Mouse (Mus musculus) midbrain, postnatal 0 days (tissue): ENCODE results near the gene Foxn3. TPM values are rescaled to one million over a fixed set of nuclear protein-coding genes. Genes with fewer than 3 reads are reported as not detected.

ENCODE experiments used
- ATAC-seq: fragments of 200-750 bp; cut with Nextera tagmentation; 2 replicates; pipeline ENCODE4 v1.8.0; 2017; ENCODE audit warnings: moderate number of reproducible peaks, mild to moderate bottlenecking, moderate TSS enrichment, moderate library complexity; ENCODE audit not compliant: low FRiP score
- DNase-seq: peaks from one replicate; pipeline ENCODE4 v3.0.0-alpha.2; 2015; ENCODE audit warnings: low spot score
- H3K27ac ChIP-seq: fragments of 300-500 bp; sonication (generic); 2 replicates; pipeline ENCODE4 v1.5.1; 2014; ENCODE audit warnings: low read depth, mild to moderate bottlenecking, low read length, mixed read lengths
- H3K27me3 ChIP-seq: fragments of 300-500 bp; sonication (generic); 2 replicates; pipeline ENCODE4 v1.6.1; 2014; ENCODE audit warnings: low read length, control low read depth, mixed read lengths; ENCODE audit not compliant: insufficient read depth
- H3K36me3 ChIP-seq: fragments of 300-500 bp; sonication (generic); 2 replicates; pipeline ENCODE4 v1.6.1; 2014; ENCODE audit warnings: low read length, control low read depth, mixed read lengths; ENCODE audit not compliant: insufficient read depth
- H3K4me1 ChIP-seq: fragments of 300-500 bp; sonication (generic); 2 replicates; pipeline ENCODE4 v1.6.1; 2014; ENCODE audit warnings: mild to moderate bottlenecking, control low read depth, antibody characterized with exemption, low read length, mixed read lengths; ENCODE audit not compliant: insufficient read depth
- H3K4me2 ChIP-seq: fragments of 300-500 bp; sonication (generic); 2 replicates; pipeline ENCODE4 v1.6.1; 2014; ENCODE audit warnings: low read depth, mild to moderate bottlenecking, low read length, mixed read lengths; ENCODE audit not compliant: poor library complexity, severe bottlenecking
- H3K4me3 ChIP-seq: fragments of 300-500 bp; sonication (generic); 2 replicates; pipeline ENCODE4 v1.5.1; 2014; ENCODE audit warnings: low read depth, mild to moderate bottlenecking, low read length, moderate library complexity
- H3K9ac ChIP-seq: fragments of 300-500 bp; sonication (generic); replicated peaks from 2 replicates; pipeline ENCODE4 v1.6.1; 2014; ENCODE audit warnings: mild to moderate bottlenecking, low read length, moderate library complexity, mixed read lengths; ENCODE audit not compliant: poor library complexity, severe bottlenecking
- H3K9me3 ChIP-seq: fragments of 300-500 bp; sonication (generic); 2 replicates; pipeline ENCODE4 v1.6.1; 2016; ENCODE audit warnings: low read length, control low read depth
- CTCF ChIP-seq: IDR thresholded peaks from 2 replicates; pipeline ENCODE4 v1.5.1; 2016; ENCODE audit warnings: antibody characterized with exemption, mild to moderate bottlenecking
- WGBS: fragments of 180-500 bp; shearing (Covaris S2); extraction: QIAGEN DNeasy Blood & Tissue Kit; methylation state at CpG from one replicate; pipeline ENCODE4 v1.1.7; 2014; 5-methylcytosine and 5-hydroxymethylcytosine counted together
- polyA plus RNA-seq: library from polyadenylated mRNA; unstranded; fragments of >200 nt; fragmentation: Nextera tagmentation; extraction: Ambion mirVana; gene quantifications from 2 replicates; pipeline ENCODE4 v1.2.1, GENCODE M21; 2015
- total RNA-seq: library from RNA; depleted of rRNA; stranded (reverse); fragments of >200 nt; gene quantifications from 2 replicates; pipeline ENCODE4 v1.2.3, GENCODE M21; 2014

The Foxn3 gene
- total and polyA plus RNA-seq, 2 experiments from 2014 or later: 38.9 to 72.7 TPM

DNA sequence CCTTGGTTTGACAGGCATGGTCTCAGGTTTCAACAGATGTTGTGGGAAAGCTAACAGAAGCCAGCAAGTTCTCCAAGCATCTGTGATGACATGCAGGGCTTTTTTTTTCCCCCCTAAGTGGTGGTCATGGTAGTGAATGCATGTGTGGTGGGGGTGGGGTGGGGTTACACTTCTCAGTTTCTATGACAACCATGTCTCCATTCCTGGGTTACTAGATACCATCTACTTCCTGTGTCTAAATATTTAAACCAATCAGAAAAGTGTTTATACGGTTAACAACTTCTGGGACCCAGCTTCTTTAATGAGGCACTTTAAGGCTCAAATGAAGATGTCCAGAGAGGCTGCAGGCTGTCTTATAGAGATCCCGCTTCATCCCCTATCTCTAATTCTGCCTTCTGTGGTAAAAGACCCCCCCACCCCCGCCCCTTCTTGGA is 2.0 kb downstream of the Foxn3 start:
- Histone ChIP-seq H3K9me3 (no peaks in the 10 kb centered on the region), H3K4me2 (peak overlapping the region; percentile 67), H3K9ac (peak overlapping the region; percentile 61), H3K4me3 (peak overlapping the region; percentile 88), H3K27ac (peak overlapping the region; percentile 39; the same call in 1 of the 2 replicates), H3K36me3 (no peaks in the 10 kb centered on the region), H3K4me1 (peaks cover 7% of the 10 kb centered on the region), H3K27me3 (no peaks in the 10 kb centered on the region)
- 12% methylated on average over 3 of the region's 3 CpGs for WGBS
- TF ChIP-seq CTCF: no peak
- DNase-seq (peak; percentile 55), ATAC-seq (no peak)

DNA sequence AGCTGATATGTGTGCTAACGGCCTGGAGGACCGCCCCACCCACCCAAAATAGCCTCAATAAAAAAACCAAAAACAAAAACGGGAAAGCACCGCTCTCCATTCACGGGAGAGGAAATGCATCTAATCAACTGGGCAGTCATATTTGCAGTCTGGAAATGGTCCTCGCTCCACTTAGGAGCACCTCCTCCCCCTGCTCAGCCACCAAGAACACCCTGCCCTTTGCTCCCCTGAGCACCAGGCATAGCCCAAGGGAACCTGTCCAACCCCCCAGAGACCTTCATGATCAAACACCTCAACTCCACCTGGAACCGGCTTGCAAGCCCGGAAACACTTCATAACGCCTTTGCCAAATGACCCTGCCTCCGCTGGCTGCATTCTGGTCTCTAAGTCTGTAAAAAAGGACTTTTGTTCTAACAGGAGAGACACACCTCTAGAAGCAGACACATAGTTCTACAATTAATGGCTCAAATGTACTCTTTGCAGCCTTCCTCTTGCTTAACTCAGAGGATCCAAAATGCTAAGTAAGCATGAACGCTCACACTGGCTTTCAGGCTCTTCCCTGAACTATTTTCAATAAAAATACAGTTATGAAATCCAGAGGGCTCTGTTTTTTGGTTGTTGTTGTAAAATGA is 2.6 kb downstream of the Foxn3 start:
- peaks cover 7% of the 10 kb centered on the region for H3K4me1 ChIP-seq
- no peak for TF ChIP-seq CTCF
- H3K9me3 ChIP-seq: no peaks in the 10 kb centered on the region
- no peak overlapping the region for H3K27ac ChIP-seq
- peak overlapping the region; percentile 67 for H3K4me2 ChIP-seq
- DNase-seq (no peak), ATAC-seq (no peak)
- H3K9ac ChIP-seq: peak overlapping the region; percentile 39; the same call in 1 of the 2 replicates
- H3K36me3 ChIP-seq: no peaks in the 10 kb centered on the region
- WGBS: 66% methylated on average over 11 of the region's 11 CpGs
- H3K4me3 ChIP-seq: peak overlapping the region; percentile 88; the same call in 1 of the 2 replicates
- no peaks in the 10 kb centered on the region for H3K27me3 ChIP-seq

DNA sequence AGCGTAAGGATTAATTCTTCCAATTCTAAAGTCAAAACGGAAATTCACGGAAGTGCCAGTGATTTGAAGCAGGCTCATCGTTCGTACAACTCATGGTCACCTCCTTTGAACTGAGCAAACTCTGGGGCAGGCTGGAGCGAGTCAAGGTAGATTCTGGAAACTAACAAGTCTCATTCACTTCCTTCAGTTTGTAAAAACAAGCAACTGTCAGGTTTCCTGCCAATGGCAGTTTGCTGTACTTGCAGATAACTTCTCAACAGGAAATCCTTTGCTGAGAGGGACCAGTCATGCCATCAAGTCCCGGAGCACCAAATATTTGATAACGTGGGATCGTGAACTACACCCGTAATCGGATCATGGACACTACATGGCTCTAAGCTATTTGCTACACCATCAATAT is 3.9 kb downstream of the Foxn3 start:
- DNase-seq (no peak), ATAC-seq (no peak)
- H3K4me1 ChIP-seq: peaks cover 7% of the 10 kb centered on the region
- H3K9me3 ChIP-seq: no peaks in the 10 kb centered on the region
- no peaks in the 10 kb centered on the region for H3K36me3 ChIP-seq
- no peak overlapping the region for H3K27ac ChIP-seq
- H3K4me3 ChIP-seq: no peak overlapping the region
- no peaks in the 10 kb centered on the region for H3K27me3 ChIP-seq
- no peak overlapping the region for H3K4me2 ChIP-seq
- no peak for TF ChIP-seq CTCF
- no peak overlapping the region for H3K9ac ChIP-seq
- WGBS: 82% methylated on average over 11 of the region's 11 CpGs

DNA sequence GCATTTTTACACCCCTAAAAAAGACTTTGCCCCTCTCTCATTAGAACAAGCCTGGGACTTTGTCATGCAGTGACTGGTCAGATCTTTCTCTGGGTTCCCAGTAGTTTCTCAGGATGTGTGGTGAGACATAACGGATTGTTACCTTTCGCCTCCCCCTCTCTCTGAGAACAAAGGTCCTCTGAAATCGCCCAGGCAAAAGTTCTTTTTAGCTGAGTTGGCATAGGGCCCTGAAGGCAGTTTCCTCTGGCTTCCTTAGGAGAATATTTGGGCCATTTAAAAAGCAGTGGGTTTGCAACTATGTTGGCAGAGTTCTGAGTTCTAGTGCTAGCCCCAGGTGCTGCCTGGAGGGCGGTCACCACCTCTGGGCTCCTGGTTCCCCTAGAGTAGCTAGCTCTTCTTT is 4.9 kb downstream of the Foxn3 start:
- TF ChIP-seq CTCF: no peak
- Histone ChIP-seq H3K4me2 (no peak overlapping the region), H3K27ac (no peak overlapping the region), H3K9me3 (no peaks in the 10 kb centered on the region), H3K27me3 (no peaks in the 10 kb centered on the region), H3K36me3 (no peaks in the 10 kb centered on the region), H3K4me1 (peaks cover 7% of the 10 kb centered on the region), H3K4me3 (no peak overlapping the region), H3K9ac (no peak overlapping the region)
- 76% methylated on average over 4 of the region's 4 CpGs for WGBS
- DNase-seq (no peak), ATAC-seq (no peak)

DNA sequence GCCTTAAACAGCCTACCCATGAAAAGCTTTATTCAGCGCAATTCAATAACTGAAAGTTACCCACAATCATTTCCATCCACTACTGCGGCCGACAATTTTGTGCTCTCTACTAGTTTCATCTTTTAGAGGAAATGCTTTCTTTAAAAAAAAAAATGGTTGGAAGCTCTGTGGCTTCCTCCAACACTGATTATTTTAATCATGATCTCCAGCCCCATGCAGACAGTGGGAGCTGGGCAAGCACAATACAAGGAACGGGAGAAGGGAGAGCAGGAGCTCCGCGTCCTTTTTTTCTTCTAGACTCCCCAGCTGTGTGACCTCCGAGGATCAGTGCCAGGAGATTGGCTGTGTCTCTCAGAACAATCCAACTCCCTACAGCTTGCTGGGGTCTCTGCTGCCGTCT is 5.9 kb downstream of the Foxn3 start:
- ATAC-seq: no peak
- TF ChIP-seq CTCF: no peak
- H3K9me3 ChIP-seq: no peaks in the 10 kb centered on the region

DNA sequence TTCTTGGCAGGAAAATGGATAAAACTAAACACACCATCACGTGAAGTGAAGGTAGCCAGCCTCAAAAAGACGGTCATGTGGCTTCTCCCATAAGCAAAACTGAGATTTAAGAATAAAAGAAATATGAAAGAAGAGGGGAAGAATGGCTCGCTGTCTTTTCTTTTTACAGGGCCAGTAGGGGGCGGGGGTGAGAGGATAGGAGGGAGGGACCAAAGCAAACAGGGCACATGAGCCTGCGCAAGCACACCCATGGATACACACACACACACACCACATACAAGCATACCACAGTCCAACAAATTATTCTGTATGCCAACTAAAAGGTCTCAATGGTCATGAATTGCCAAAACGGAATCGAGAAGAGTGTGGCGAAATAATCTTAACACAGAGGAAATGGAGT is 12.8 kb downstream of the Foxn3 start:
- no peak for DNase-seq
- no peaks in the 10 kb centered on the region for H3K9me3 ChIP-seq
- 74% methylated on average over 8 of the region's 8 CpGs for WGBS

More for the DNA sequence above, 5.9 kb downstream of the Foxn3 start:
- no peak overlapping the region for H3K4me2 ChIP-seq
- H3K36me3 ChIP-seq: no peaks in the 10 kb centered on the region
- H3K4me3 ChIP-seq: no peak overlapping the region
- H3K27me3 ChIP-seq: no peaks in the 10 kb centered on the region
- peaks cover 7% of the 10 kb centered on the region for H3K4me1 ChIP-seq
- WGBS: 62% methylated on average over 8 of the region's 8 CpGs
- H3K27ac ChIP-seq: no peak overlapping the region
- no peak overlapping the region for H3K9ac ChIP-seq
- no peak for DNase-seq

More for the DNA sequence above, 12.8 kb downstream of the Foxn3 start:
- H3K27me3 ChIP-seq: no peaks in the 10 kb centered on the region
- H3K9ac ChIP-seq: no peak overlapping the region
- no peak overlapping the region for H3K4me2 ChIP-seq
- peak; percentile 38 for TF ChIP-seq CTCF
- no peak for ATAC-seq
- H3K36me3 ChIP-seq: no peaks in the 10 kb centered on the region
- no peak overlapping the region for H3K4me3 ChIP-seq
- no peak overlapping the region for H3K27ac ChIP-seq
- peaks cover under 1% of the 10 kb centered on the region; the same call in 1 of the 2 replicates for H3K4me1 ChIP-seq
